In genomic region chr1:71941688-71942087, GRCm38 (mm10) we compare ENCODE assay signal across 18 mouse cellular contexts.
DNase-seq lines count a peak whose midpoint lies in the region; ATAC-seq and TF ChIP-seq lines count a peak whose summit lies in the region.
"Had no signal": no experiment of that assay in that cellular context is flagged by ENCODE, and none has a peak within 500 bp of the region (broad histone marks: within the 10 kb centered on the region; RNA-seq: fewer than 3 reads in every experiment).

No protein-coding gene starts in this region.

- no peak for DNase-seq in hindbrain, embryonic 10.5 days (ENCODE audit: low spot score)
- DNase-seq in kidney, postnatal 4 days, result no peak
- no peak for DNase-seq in lung, adult 2 months
- peak; percentile 10 to 51 for DNase-seq in lung, postnatal 4 days
- DNase-seq: adrenal gland, postnatal 10 days; cerebellum, adult 11-12 months; cerebellum, adult 9-10 months; cerebellum, postnatal 25 days; gastrocnemius, postnatal 36 days; heart, adult 11 months; heart, postnatal 14 days had no signal

- no peak overlapping the region for H3K4me3 ChIP-seq in hindbrain, embryonic 10.5 days
- H3K4me3 ChIP-seq in hindbrain, embryonic 12.5 days, result no peak overlapping the region
- no peak overlapping the region for H3K4me3 ChIP-seq in kidney, embryonic 16.5 days (ENCODE audit: low read length)
- H3K4me3 ChIP-seq in lung, embryonic 16.5 days (ENCODE audit: low read length), result no peak overlapping the region
- no peak overlapping the region for H3K4me3 ChIP-seq in lung, adult 2 months (replicated peaks; ENCODE audit: extremely low read depth, low read depth, low read length)
- H3K4me3 ChIP-seq: embryonic facial prominence, embryonic 12.5 days; forebrain, embryonic 15.5 days; heart, embryonic 10.5 days; heart, embryonic 15.5 days had no signal

- no peak overlapping the region for H3K4me2 ChIP-seq in hindbrain, embryonic 12.5 days (replicated peaks)
- H3K4me2 ChIP-seq in kidney, embryonic 16.5 days (replicated peaks; ENCODE audit: low read depth, low read length), result no peak overlapping the region
- peak overlapping the region; percentile 17; the same call in 1 of the 2 replicates for H3K4me2 ChIP-seq in lung, embryonic 16.5 days (ENCODE audit: low read depth, low read length)
- H3K4me2 ChIP-seq: embryonic facial prominence, embryonic 12.5 days; forebrain, embryonic 15.5 days; heart, embryonic 15.5 days had no signal

- H3K36me3 ChIP-seq in hindbrain, embryonic 10.5 days, result no peaks in the 10 kb centered on the region
- no peaks in the 10 kb centered on the region for H3K36me3 ChIP-seq in hindbrain, embryonic 12.5 days
- no peaks in the 10 kb centered on the region for H3K36me3 ChIP-seq in kidney, embryonic 16.5 days (ENCODE audit: insufficient read depth, low read length)
- no peaks in the 10 kb centered on the region for H3K36me3 ChIP-seq in lung, embryonic 16.5 days (ENCODE audit: control insufficient read depth, insufficient read depth, low read length)
- H3K36me3 ChIP-seq: embryonic facial prominence, embryonic 12.5 days; forebrain, embryonic 15.5 days; heart, embryonic 10.5 days; heart, embryonic 15.5 days had no signal

- no peaks in the 10 kb centered on the region for H3K9me3 ChIP-seq in hindbrain, embryonic 10.5 days
- H3K9me3 ChIP-seq in hindbrain, embryonic 12.5 days (replicated peaks), result no peaks in the 10 kb centered on the region
- H3K9me3 ChIP-seq in kidney, embryonic 16.5 days (ENCODE audit: low read length), result no peaks in the 10 kb centered on the region
- no peaks in the 10 kb centered on the region for H3K9me3 ChIP-seq in lung, embryonic 16.5 days (ENCODE audit: control insufficient read depth, low read length)
- H3K9me3 ChIP-seq: embryonic facial prominence, embryonic 12.5 days; forebrain, embryonic 15.5 days; heart, embryonic 10.5 days; heart, embryonic 15.5 days had no signal

- H3K4me1 ChIP-seq in hindbrain, embryonic 10.5 days (replicated peaks), result peaks cover 21% of the 10 kb centered on the region
- H3K4me1 ChIP-seq in hindbrain, embryonic 12.5 days, result no peaks in the 10 kb centered on the region
- peaks cover 26% of the 10 kb centered on the region for H3K4me1 ChIP-seq in kidney, embryonic 16.5 days (ENCODE audit: insufficient read depth, low read length)
- peaks cover 23% of the 10 kb centered on the region for H3K4me1 ChIP-seq in lung, embryonic 16.5 days (replicated peaks; ENCODE audit: control insufficient read depth, insufficient read depth, low read length)
- peaks cover 10% of the 10 kb centered on the region for H3K4me1 ChIP-seq in lung, adult 2 months (ENCODE audit: control insufficient read depth, insufficient read depth, low read length)

- H3K27me3 ChIP-seq in hindbrain, embryonic 10.5 days (ENCODE audit: insufficient read depth, poor library complexity, severe bottlenecking), result no peaks in the 10 kb centered on the region
- H3K27me3 ChIP-seq in hindbrain, embryonic 12.5 days, result no peaks in the 10 kb centered on the region
- no peaks in the 10 kb centered on the region for H3K27me3 ChIP-seq in kidney, embryonic 16.5 days (ENCODE audit: insufficient read depth, low read length)
- no peaks in the 10 kb centered on the region for H3K27me3 ChIP-seq in lung, embryonic 16.5 days (ENCODE audit: control insufficient read depth, insufficient read depth, low read depth, low read length)
- H3K27me3 ChIP-seq: embryonic facial prominence, embryonic 12.5 days; forebrain, embryonic 15.5 days; heart, embryonic 15.5 days had no signal

- peak overlapping the region; percentile 62; the same call in 1 of the 2 replicates for H3K27ac ChIP-seq in hindbrain, embryonic 10.5 days
- no peak overlapping the region for H3K27ac ChIP-seq in hindbrain, embryonic 12.5 days
- H3K27ac ChIP-seq in kidney, embryonic 16.5 days (ENCODE audit: low read length), result peak overlapping the region; percentile 72; the same call in 1 of the 2 replicates
- H3K27ac ChIP-seq in lung, embryonic 16.5 days (ENCODE audit: low read length), result peak overlapping the region; percentile 73
- H3K27ac ChIP-seq: embryonic facial prominence, embryonic 12.5 days; forebrain, embryonic 15.5 days; heart, embryonic 10.5 days; heart, embryonic 15.5 days had no signal

- TF ChIP-seq POLR2A in lung, adult 2 months (IDR thresholded peaks at IDR 0.05; ENCODE audit: borderline replicate concordance, extremely low read depth, low read depth, low read length), result no peak

- 65% methylated on average over 4 of the region's 4 CpGs for WGBS in hindbrain, embryonic 10.5 days
- 56% methylated on average over 4 of the region's 4 CpGs for WGBS in hindbrain, embryonic 12.5 days
- 43% methylated on average over 4 of the region's 4 CpGs for WGBS in kidney, embryonic 16.5 days
- WGBS in lung, embryonic 16.5 days, result 37% methylated on average over 4 of the region's 4 CpGs
- 54% methylated on average over 4 of the region's 4 CpGs for WGBS in lung, adult 2 months

- no peak for ATAC-seq in hindbrain, embryonic 12.5 days (ENCODE audit: low FRiP score)
- ATAC-seq in kidney, embryonic 16.5 days (ENCODE audit: low FRiP score, low TSS enrichment), result no peak
- ATAC-seq in lung, embryonic 16.5 days (ENCODE audit: low read depth), result peak; percentile 83
- ATAC-seq: forebrain, embryonic 15.5 days had no signal

- H3K9ac ChIP-seq in hindbrain, embryonic 12.5 days, result no peak overlapping the region
- no peak overlapping the region for H3K9ac ChIP-seq in kidney, embryonic 16.5 days (replicated peaks; ENCODE audit: low read length)
- no peak overlapping the region for H3K9ac ChIP-seq in lung, embryonic 16.5 days (ENCODE audit: low read length)
- H3K9ac ChIP-seq: embryonic facial prominence, embryonic 12.5 days; forebrain, embryonic 15.5 days; heart, embryonic 15.5 days had no signal

- no peak for TF ChIP-seq CTCF in lung, adult 2 months (IDR thresholded peaks at IDR 0.05; ENCODE audit: insufficient read depth, low read length)

Comparison
In these comparisons a context has a peak if more than half of its experiments do, and no peak if none do; other contexts are left out.
1. DNase-seq: peak in lung, postnatal 4 days (2 of 2); none in hindbrain, embryonic 10.5 days (single experiment), kidney, postnatal 4 days (0 of 2) and lung, adult 2 months (single experiment).